Mouse (Mus musculus) forelimb bud, embryonic 11.5 days (tissue): ENCODE measurements at regions not wholly inside any gene's neighbourhood (a gene's known extent, or its start where the extent isn't known, plus 50 kb on each side); places are given as distances from the start of the nearest gene placed in this dataset.

Experiments used
- DNase-seq: peaks from one replicate; pipeline ENCODE4 v3.0.0-alpha.2; 2012; ENCODE audit warnings: low read depth, low spot score

GRCm38 (mm10) chr10:39219366-39219765 lies 55.8 kb upstream of the Ccn6 start:
- peak; percentile 51 for DNase-seq

- DNase-seq, result no peak
Measured at GRCm38 (mm10) chr10:39218151-39218550, 54.6 kb upstream of the Ccn6 start.

DNA sequence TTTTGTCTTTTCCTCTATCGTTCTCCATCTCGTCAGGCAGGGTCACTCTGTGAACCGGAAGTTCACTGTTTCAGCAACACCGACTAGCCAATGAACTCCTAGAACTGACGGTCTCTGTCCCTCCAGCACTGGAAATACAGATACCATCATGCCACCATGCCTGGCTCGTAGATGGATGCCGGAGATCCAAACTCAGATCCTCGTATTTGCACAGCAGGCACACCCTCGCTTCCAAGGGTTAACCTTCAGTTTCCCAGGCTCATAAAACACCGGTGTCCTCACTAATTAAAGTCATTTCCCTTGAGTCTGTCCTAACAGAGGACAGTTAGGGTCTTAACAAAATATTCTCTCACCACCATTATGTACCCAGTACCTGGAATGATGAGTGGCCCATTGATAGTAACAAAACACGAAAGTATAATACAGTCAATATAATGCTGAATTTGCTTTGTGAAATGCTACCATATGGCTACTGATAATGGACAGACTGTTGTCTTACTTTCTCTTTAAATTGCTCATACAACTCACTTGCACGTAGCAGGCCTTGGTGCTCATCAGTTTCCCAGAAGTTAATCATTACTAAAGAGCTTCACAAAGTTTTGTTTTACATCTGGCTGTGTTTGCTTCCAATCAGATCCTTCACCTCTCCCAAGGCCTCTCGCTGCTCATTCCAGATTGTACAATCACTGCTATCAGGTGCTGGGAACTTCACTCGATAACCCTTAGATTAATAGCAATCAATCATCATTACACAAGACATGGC lies 52.7 kb upstream of the Ccn6 start:
- DNase-seq, result no peak

DNA sequence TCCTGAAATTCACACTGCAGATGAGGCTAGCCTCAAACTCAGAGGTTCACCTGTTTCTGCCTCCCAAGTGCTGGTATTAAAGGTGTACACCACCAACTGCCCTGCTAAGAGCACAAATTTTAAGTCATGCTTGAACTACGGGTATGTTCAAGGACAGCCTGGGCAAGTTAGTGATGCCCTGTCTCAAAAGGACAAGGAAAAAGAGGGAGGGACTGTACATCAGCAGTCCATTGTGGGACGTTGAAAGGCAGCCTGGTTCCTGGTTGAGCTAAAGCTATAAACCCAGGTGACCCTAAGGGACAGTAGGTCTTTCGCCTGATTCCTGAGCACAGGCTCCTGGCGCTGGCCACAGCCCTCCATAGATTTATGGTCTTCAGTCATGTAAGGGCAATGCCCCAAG lies 51.0 kb upstream of the Ccn6 start:
- no peak for DNase-seq
